In genomic region chr7:30288046-30288445, GRCm38 (mm10) we compare ENCODE assay signal across 25 mouse cellular contexts. TPM values are rescaled to one million over a fixed set of nuclear protein-coding genes. Genes with fewer than 3 reads are reported as not detected.
A peak's percentile ranks its signal among the peaks of the same experiment; 100 is the strongest.
DNase-seq lines count a peak whose midpoint lies in the region; ATAC-seq lines count a peak whose summit lies in the region.
"Had no signal": no experiment of that assay in that cellular context is flagged by ENCODE, and none has a peak within 500 bp of the region (broad histone marks: within the 10 kb centered on the region; RNA-seq: fewer than 3 reads in every experiment).

No protein-coding gene starts in this region.

- H3K27me3 ChIP-seq in forebrain, embryonic 13.5 days: 0 out of 2 replicates have a peak, but pooled peaks cover 2% of the 10 kb centered on the region
- H3K27me3 ChIP-seq in hindbrain, embryonic 14.5 days (ENCODE audit: control insufficient read depth, insufficient read depth, low read length): no peaks in the 10 kb centered on the region
- H3K27me3 ChIP-seq: embryonic facial prominence, embryonic 15.5 days; forebrain, embryonic 15.5 days; hindbrain, embryonic 15.5 days; Patski had no signal

- no peaks in the 10 kb centered on the region for H3K9me3 ChIP-seq in forebrain, embryonic 13.5 days (replicated peaks)
- H3K9me3 ChIP-seq in hindbrain, embryonic 14.5 days (ENCODE audit: control insufficient read depth, low read length): no peaks in the 10 kb centered on the region
- H3K9me3 ChIP-seq: embryonic facial prominence, embryonic 12.5 days; embryonic facial prominence, embryonic 15.5 days; forebrain, embryonic 15.5 days; G1E; heart, embryonic 10.5 days; heart, embryonic 13.5 days; hindbrain, embryonic 15.5 days had no signal

- DNase-seq in cerebellum, adult 11-12 months: peak; percentile 61
- DNase-seq in cerebellum, adult 8-10 months: peak; percentile 58
- DNase-seq in cerebellum, postnatal 10 days: peak; percentile 43 to 52
- DNase-seq in urinary bladder, postnatal 4 days (ENCODE audit: low spot score in 2 of 2): no peak
- DNase-seq in hindbrain, embryonic 14.5 days (ENCODE audit: low spot score): no peak
- DNase-seq: adrenal gland, postnatal 10 days; adrenal gland, postnatal 36 days; B cell, adult 2 months; gastrocnemius, postnatal 10 days; gastrocnemius, postnatal 36 days; heart, adult 2 months; heart, postnatal 14 days; heart, postnatal 4 days; kidney, adult 2 months had no signal

- H3K4me1 ChIP-seq in forebrain, embryonic 13.5 days: peaks cover 19% of the 10 kb centered on the region
- peaks cover 14% of the 10 kb centered on the region for H3K4me1 ChIP-seq in hindbrain, embryonic 14.5 days (replicated peaks; ENCODE audit: control insufficient read depth, insufficient read depth, low read length)

- ATAC-seq in cerebellum, adult (ENCODE audit: insufficient number of reproducible peaks, low FRiP score, low TSS enrichment): no peak
- no peak for ATAC-seq in forebrain, embryonic 13.5 days
- ATAC-seq in hindbrain, embryonic 14.5 days (ENCODE audit: low FRiP score): no peak
- ATAC-seq: forebrain, embryonic 15.5 days; intestine, postnatal 0 days; Patski had no signal

- no peak overlapping the region; the same call in 1 of the 2 replicates for H3K9ac ChIP-seq in forebrain, embryonic 13.5 days
- no peak overlapping the region for H3K9ac ChIP-seq in hindbrain, embryonic 14.5 days
- H3K9ac ChIP-seq: embryonic facial prominence, embryonic 12.5 days; embryonic facial prominence, embryonic 15.5 days; forebrain, embryonic 15.5 days; heart, embryonic 13.5 days; hindbrain, embryonic 15.5 days had no signal

- WGBS in forebrain, embryonic 13.5 days: 75% methylated on average over 6 of the region's 6 CpGs
- 73% methylated on average over 6 of the region's 6 CpGs for WGBS in hindbrain, embryonic 14.5 days

- 0 out of 2 replicates have a peak, but pooled peaks cover 4% of the 10 kb centered on the region for H3K36me3 ChIP-seq in forebrain, embryonic 13.5 days (ENCODE audit: poor library complexity, severe bottlenecking)
- H3K36me3 ChIP-seq in hindbrain, embryonic 14.5 days (replicated peaks; ENCODE audit: control insufficient read depth, insufficient read depth): no peaks in the 10 kb centered on the region
- H3K36me3 ChIP-seq: embryonic facial prominence, embryonic 12.5 days; embryonic facial prominence, embryonic 15.5 days; forebrain, embryonic 15.5 days; G1E; heart, embryonic 13.5 days; hindbrain, embryonic 15.5 days had no signal

- no peak overlapping the region for H3K4me3 ChIP-seq in forebrain, embryonic 13.5 days
- no peak overlapping the region for H3K4me3 ChIP-seq in hindbrain, embryonic 14.5 days (replicated peaks; ENCODE audit: low read length)
- H3K4me3 ChIP-seq: embryonic facial prominence, embryonic 12.5 days; embryonic facial prominence, embryonic 15.5 days; forebrain, embryonic 15.5 days; heart, adult 2 months; heart, embryonic 10.5 days; heart, embryonic 13.5 days; hindbrain, embryonic 15.5 days had no signal

- H3K27ac ChIP-seq in forebrain, embryonic 13.5 days: no peak overlapping the region
- no peak overlapping the region for H3K27ac ChIP-seq in hindbrain, embryonic 14.5 days
- H3K27ac ChIP-seq: embryonic facial prominence, embryonic 12.5 days; embryonic facial prominence, embryonic 15.5 days; forebrain, embryonic 15.5 days; heart, adult 2 months; heart, embryonic 10.5 days; heart, embryonic 13.5 days; hindbrain, embryonic 15.5 days had no signal

- H3K4me2 ChIP-seq in forebrain, embryonic 13.5 days: no peak overlapping the region
- H3K4me2 ChIP-seq in hindbrain, embryonic 14.5 days (replicated peaks): no peak overlapping the region
- H3K4me2 ChIP-seq: embryonic facial prominence, embryonic 12.5 days; embryonic facial prominence, embryonic 15.5 days; forebrain, embryonic 15.5 days; heart, embryonic 13.5 days; hindbrain, embryonic 15.5 days had no signal

RNA-seq across cellular contexts. Expression of gene Clip3, which starts 3.5 kb away (rescaled TPM):
- 88.8 and 91.4 TPM in 2 replicates for polyA plus RNA-seq in forebrain, embryonic 13.5 days (2015; fragmentation: Nextera tagmentation; extraction: Ambion mirVana)
- polyA plus RNA-seq in hindbrain, embryonic 14.5 days (2014; fragmentation: Nextera tagmentation; extraction: Ambion mirVana): 123 and 146 TPM in 2 replicates
- polyA plus RNA-seq: G1E had no signal

RNA-seq across cellular contexts. Expression of gene Wdr62, which starts 7.8 kb away (rescaled TPM):
- 11.6 and 13.2 TPM in 2 replicates for polyA plus RNA-seq in forebrain, embryonic 13.5 days (2015; fragmentation: Nextera tagmentation; extraction: Ambion mirVana)
- 5.7 and 5.9 TPM in 2 replicates for polyA plus RNA-seq in hindbrain, embryonic 14.5 days (2014; fragmentation: Nextera tagmentation; extraction: Ambion mirVana)

RNA-seq across cellular contexts. Expression of gene Thap8, which starts 8.2 kb away (rescaled TPM):
- polyA plus RNA-seq in forebrain, embryonic 13.5 days (2015; fragmentation: Nextera tagmentation; extraction: Ambion mirVana): 0.21 and 0.68 TPM in 2 replicates
- polyA plus RNA-seq in hindbrain, embryonic 14.5 days (2014; fragmentation: Nextera tagmentation; extraction: Ambion mirVana): 0.16 and 0.43 TPM in 2 replicates
- polyA plus RNA-seq: kidney, adult 2 months had no signal

RNA-seq across cellular contexts. Expression of gene Alkbh6, which starts 20.5 kb away (rescaled TPM):
- polyA plus RNA-seq in forebrain, embryonic 13.5 days (2015; fragmentation: Nextera tagmentation; extraction: Ambion mirVana): 101 and 102 TPM in 2 replicates
- polyA plus RNA-seq in hindbrain, embryonic 14.5 days (2014; fragmentation: Nextera tagmentation; extraction: Ambion mirVana): 119 and 123 TPM in 2 replicates

RNA-seq across cellular contexts. Expression of gene Syne4, which starts 26.6 kb away (rescaled TPM):
- 9.2 and 12.7 TPM in 2 replicates for polyA plus RNA-seq in forebrain, embryonic 13.5 days (2015; fragmentation: Nextera tagmentation; extraction: Ambion mirVana)
- 10.7 and 11.9 TPM in 2 replicates for polyA plus RNA-seq in hindbrain, embryonic 14.5 days (2014; fragmentation: Nextera tagmentation; extraction: Ambion mirVana)

Comparison
In these comparisons a context has a peak if more than half of its experiments do, and no peak if none do; other contexts are left out.
1. DNase-seq: peak in cerebellum, adult 11-12 months (single experiment), cerebellum, adult 8-10 months (single experiment) and cerebellum, postnatal 10 days (2 of 2); none in urinary bladder, postnatal 4 days (0 of 2) and hindbrain, embryonic 14.5 days (single experiment).